Mouse (Mus musculus) ES-Bruce4 (cell line): ENCODE results near the gene Iqcj.

ENCODE experiments used
- CTCF ChIP-seq: IDR thresholded peaks from one replicate; pipeline ENCODE4 v1.8.1; 2011; ENCODE audit warnings: low read depth, low read length
- POLR2A ChIP-seq: IDR thresholded peaks from one replicate; pipeline ENCODE4 v1.8.1; 2011; ENCODE audit warnings: low read length; ENCODE audit not compliant: insufficient read depth

DNA sequence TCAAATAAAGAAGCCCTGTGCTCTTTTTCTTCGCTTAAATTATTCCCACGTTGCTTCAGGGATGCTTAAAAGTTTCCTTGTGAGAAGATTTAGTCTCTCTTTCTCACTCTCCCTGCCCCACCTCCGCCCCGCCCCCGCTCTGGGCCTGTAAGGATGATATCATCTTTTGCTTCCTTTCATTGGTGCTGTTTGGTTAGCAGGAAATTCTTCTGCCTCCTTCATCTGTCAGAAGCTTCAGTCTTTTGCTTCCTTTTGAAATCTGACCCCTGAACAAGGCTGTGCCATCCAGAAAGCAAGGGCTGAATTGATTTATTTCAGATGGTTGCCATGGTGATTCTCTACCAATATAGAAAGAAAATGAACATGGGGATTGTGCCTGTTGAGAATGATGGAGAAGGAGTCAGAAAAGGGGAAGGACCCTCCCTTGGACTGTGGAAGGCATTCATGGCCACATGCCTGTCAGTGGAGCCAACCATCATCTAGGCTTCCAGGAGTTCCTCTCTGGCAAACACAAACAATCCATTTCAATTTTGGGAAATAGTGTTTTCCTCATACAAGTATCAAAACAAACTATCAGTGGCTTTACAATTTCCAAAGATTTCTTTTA lies 62.5 kb downstream of the Iqcj start:
- no peak for TF ChIP-seq POLR2A
- TF ChIP-seq CTCF: no peak
